Comparison of ENCODE assay signal across 25 mouse cellular contexts in the genomic region with DNA sequence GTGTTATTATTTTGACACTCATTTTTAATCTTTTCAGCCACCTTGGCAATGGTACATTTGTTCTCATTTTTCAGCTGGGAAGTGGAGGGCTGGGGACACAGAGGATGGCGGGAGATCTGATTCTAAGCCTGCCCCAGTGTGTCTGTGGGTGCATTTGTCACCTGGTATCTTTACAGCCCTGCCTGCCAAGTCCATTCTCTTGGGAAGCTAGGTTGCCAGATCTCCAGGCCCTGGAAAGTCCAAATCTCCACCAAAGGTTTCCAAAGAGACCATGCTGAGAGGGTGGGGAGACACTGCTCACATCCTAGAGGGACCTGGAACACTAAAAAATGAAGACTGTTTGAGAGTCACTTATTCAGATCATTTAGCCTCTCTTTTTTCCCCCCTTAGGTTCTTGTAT.
DNase-seq lines count a peak whose midpoint lies in the region; ATAC-seq and TF ChIP-seq lines count a peak whose summit lies in the region.
"Had no signal": no experiment of that assay in that cellular context is flagged by ENCODE, and none has a peak within 500 bp of the region (broad histone marks: within the 10 kb centered on the region; RNA-seq: fewer than 3 reads in every experiment).

No protein-coding gene starts in this region.

- DNase-seq in adrenal gland, postnatal 10 days = peak; percentile 63
- DNase-seq in adrenal gland, postnatal 4 days (ENCODE audit: low spot score in 2 of 2) = no peak
- no peak for DNase-seq in heart, adult 11 months
- DNase-seq in lung, postnatal 0 days (ENCODE audit: low spot score) = no peak
- no peak for DNase-seq in lung, postnatal 25 days (ENCODE audit: low spot score)
- DNase-seq: cerebellum, adult 11 months; cerebellum, adult 9-11 months; gastrocnemius, postnatal 25 days; kidney, adult 8-10 months; kidney, postnatal 25 days; left cerebral cortex, postnatal 4 days; lung, postnatal 10 days; thymus, adult 2 months; thymus, postnatal 4 days had no signal

- no peaks in the 10 kb centered on the region for H3K27me3 ChIP-seq in heart, embryonic 13.5 days (replicated peaks)
- H3K27me3 ChIP-seq in intestine, embryonic 15.5 days (replicated peaks) = no peaks in the 10 kb centered on the region
- H3K27me3 ChIP-seq in intestine, embryonic 16.5 days (replicated peaks; ENCODE audit: control insufficient read depth, insufficient read depth, low read length) = no peaks in the 10 kb centered on the region
- no peaks in the 10 kb centered on the region for H3K27me3 ChIP-seq in lung, postnatal 0 days (replicated peaks; ENCODE audit: insufficient read depth, low read length)
- H3K27me3 ChIP-seq: embryonic facial prominence, embryonic 15.5 days; hindbrain, embryonic 12.5 days; limb, embryonic 15.5 days had no signal

- TF ChIP-seq CTCF in lung, postnatal 0 days (IDR thresholded peaks at IDR 0.05) = no peak

- 53% methylated on average over 1 of the region's 1 CpGs for WGBS in heart, embryonic 13.5 days
- WGBS in intestine, embryonic 15.5 days = 72% methylated on average over 1 of the region's 1 CpGs
- 66% methylated on average over 1 of the region's 1 CpGs for WGBS in intestine, embryonic 16.5 days
- 65% methylated on average over 1 of the region's 1 CpGs for WGBS in lung, postnatal 0 days

- H3K9ac ChIP-seq in heart, embryonic 13.5 days = no peak overlapping the region
- no peak overlapping the region for H3K9ac ChIP-seq in intestine, embryonic 15.5 days
- no peak overlapping the region for H3K9ac ChIP-seq in intestine, embryonic 16.5 days (ENCODE audit: low read depth, low read length)
- H3K9ac ChIP-seq in lung, postnatal 0 days (replicated peaks; ENCODE audit: low read depth) = no peak overlapping the region
- H3K9ac ChIP-seq: embryonic facial prominence, embryonic 15.5 days; hindbrain, embryonic 12.5 days; limb, embryonic 15.5 days; liver, embryonic 14.5 days; midbrain, embryonic 12.5 days had no signal

- no peak for ATAC-seq in heart, embryonic 13.5 days (ENCODE audit: extremely low read depth, insufficient number of reproducible peaks, low FRiP score, low TSS enrichment)
- ATAC-seq in intestine, embryonic 15.5 days = no peak
- ATAC-seq in intestine, embryonic 16.5 days = no peak
- ATAC-seq in lung, postnatal 0 days = no peak
- ATAC-seq: forebrain, embryonic 16.5 days; inflammation-experienced regulatory T-cells, adult 6 months had no signal

- H3K9me3 ChIP-seq in heart, embryonic 13.5 days = no peaks in the 10 kb centered on the region
- no peaks in the 10 kb centered on the region for H3K9me3 ChIP-seq in intestine, embryonic 15.5 days
- H3K9me3 ChIP-seq in intestine, embryonic 16.5 days (ENCODE audit: control insufficient read depth, low read length) = no peaks in the 10 kb centered on the region
- H3K9me3 ChIP-seq in lung, postnatal 0 days (ENCODE audit: low read length) = no peaks in the 10 kb centered on the region
- H3K9me3 ChIP-seq: embryonic facial prominence, embryonic 15.5 days; forebrain, embryonic 10.5 days; hindbrain, embryonic 12.5 days; limb, embryonic 15.5 days; midbrain, embryonic 12.5 days had no signal

- peaks cover 78% of the 10 kb centered on the region for H3K36me3 ChIP-seq in heart, embryonic 13.5 days
- H3K36me3 ChIP-seq in intestine, embryonic 15.5 days = no peaks in the 10 kb centered on the region; the same call in 1 of the 2 replicates
- peaks cover 7% of the 10 kb centered on the region; the same call in 1 of the 2 replicates for H3K36me3 ChIP-seq in intestine, embryonic 16.5 days (ENCODE audit: control insufficient read depth, insufficient read depth, low read length)
- H3K36me3 ChIP-seq in lung, postnatal 0 days (ENCODE audit: insufficient read depth, low read length) = peaks cover 13% of the 10 kb centered on the region; the same call in 1 of the 2 replicates
- H3K36me3 ChIP-seq: hindbrain, embryonic 12.5 days; midbrain, embryonic 12.5 days had no signal

- H3K4me1 ChIP-seq in heart, embryonic 13.5 days = peaks cover 33% of the 10 kb centered on the region
- H3K4me1 ChIP-seq in intestine, embryonic 15.5 days (replicated peaks) = no peaks in the 10 kb centered on the region
- H3K4me1 ChIP-seq in intestine, embryonic 16.5 days (ENCODE audit: control insufficient read depth, insufficient read depth, low read length) = no peaks in the 10 kb centered on the region
- H3K4me1 ChIP-seq in lung, postnatal 0 days (ENCODE audit: insufficient read depth, low read depth, low read length) = peaks cover 6% of the 10 kb centered on the region; the same call in 1 of the 2 replicates
- H3K4me1 ChIP-seq: embryonic facial prominence, embryonic 15.5 days had no signal

- no peak overlapping the region for H3K4me2 ChIP-seq in heart, embryonic 13.5 days
- no peak overlapping the region for H3K4me2 ChIP-seq in intestine, embryonic 15.5 days (replicated peaks)
- H3K4me2 ChIP-seq in intestine, embryonic 16.5 days (ENCODE audit: low read depth, low read length) = no peak overlapping the region
- no peak overlapping the region for H3K4me2 ChIP-seq in lung, postnatal 0 days (replicated peaks; ENCODE audit: low read depth, low read length)
- H3K4me2 ChIP-seq: embryonic facial prominence, embryonic 15.5 days; hindbrain, embryonic 12.5 days; limb, embryonic 15.5 days; midbrain, embryonic 12.5 days had no signal

- no peak for TF ChIP-seq EP300 in lung, postnatal 0 days (IDR thresholded peaks at IDR 0.05)

- peak overlapping the region; percentile 29; the same call in 1 of the 2 replicates for H3K27ac ChIP-seq in heart, embryonic 13.5 days (replicated peaks)
- peak overlapping the region; percentile 15; the same call in 1 of the 2 replicates for H3K27ac ChIP-seq in intestine, embryonic 15.5 days
- no peak overlapping the region for H3K27ac ChIP-seq in intestine, embryonic 16.5 days (ENCODE audit: low read length)
- H3K27ac ChIP-seq in lung, postnatal 0 days (ENCODE audit: low read length) = peak overlapping the region; percentile 43
- H3K27ac ChIP-seq: embryonic facial prominence, embryonic 15.5 days; forebrain, embryonic 10.5 days; hindbrain, embryonic 12.5 days; limb, embryonic 15.5 days; liver, embryonic 14.5 days; midbrain, embryonic 12.5 days had no signal

- H3K4me3 ChIP-seq in heart, embryonic 13.5 days = no peak overlapping the region
- no peak overlapping the region for H3K4me3 ChIP-seq in intestine, embryonic 15.5 days (replicated peaks)
- no peak overlapping the region for H3K4me3 ChIP-seq in intestine, embryonic 16.5 days (ENCODE audit: low read length)
- no peak overlapping the region for H3K4me3 ChIP-seq in lung, postnatal 0 days (ENCODE audit: low read depth, low read length)
- H3K4me3 ChIP-seq: embryonic facial prominence, embryonic 15.5 days; forebrain, embryonic 10.5 days; hindbrain, embryonic 12.5 days; limb, embryonic 15.5 days; midbrain, embryonic 12.5 days had no signal
